Mouse (Mus musculus): ENCODE data around the gene Nup98. TPM values are rescaled to one million over a fixed set of nuclear protein-coding genes. Genes with fewer than 3 reads are reported as not detected.

Nup98 gene
- total RNA-seq, 1 experiment, result 59.4 TPM

DNA sequence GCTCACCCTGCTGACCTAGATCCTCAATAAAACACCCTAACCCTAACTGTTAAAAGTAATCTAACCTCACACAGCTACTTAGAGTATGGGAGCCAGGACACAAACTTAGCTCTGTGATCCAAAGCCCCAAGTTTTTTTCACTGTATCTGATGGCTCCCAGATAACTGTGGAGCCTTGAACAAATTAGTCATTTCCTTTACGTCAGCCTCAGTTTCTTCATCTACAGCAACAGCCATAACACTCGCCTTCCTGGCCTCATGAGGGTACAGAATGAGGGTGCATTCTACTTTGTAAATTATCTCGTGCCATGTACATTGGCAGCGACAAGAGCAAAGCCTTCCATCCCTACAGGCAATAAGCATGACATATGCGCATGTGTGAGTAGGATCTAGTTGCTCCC, 32.4 kb upstream of the Nup98 start:
- Histone ChIP-seq H3K9ac (ENCODE audit: insufficient read depth, low read depth, low read length, poor library complexity, severe bottlenecking) (no peak overlapping the region), H3K4me1 (ENCODE audit: control insufficient read depth in 2 of 2, insufficient read depth in 2 of 2, low read length in 2 of 2, poor library complexity in 1 of 2) (peaks cover 0 to 16% of the 10 kb centered on the region in 2 experiments; a peak in 2 of 4 replicates), H3K9me3 (ENCODE audit: control insufficient read depth, insufficient read depth, low read depth, low read length) (no peaks in the 10 kb centered on the region), H3K27ac (ENCODE audit: insufficient read depth, low read depth, low read length, poor library complexity, severe bottlenecking) (no peak overlapping the region), H3K36me3 (ENCODE audit: control insufficient read depth, insufficient read depth, low read length, poor library complexity, severe bottlenecking) (peaks cover 1% of the 10 kb centered on the region; the same call in 1 of the 2 replicates), H3K4me3 (ENCODE audit: insufficient read depth in 1 of 2, low read depth in 1 of 2, low read length in 2 of 2, poor library complexity in 1 of 2, severe bottlenecking in 1 of 2) (no peak overlapping the region)
- TF ChIP-seq MAFK (IDR thresholded peaks at IDR 0.05; ENCODE audit: insufficient read depth, low read depth, low read length), result no peak
- TF ChIP-seq HCFC1 (IDR thresholded peaks at IDR 0.05; ENCODE audit: borderline replicate concordance, insufficient read depth, low read length), result no peak
- TF ChIP-seq CHD2 (IDR thresholded peaks at IDR 0.05; ENCODE audit: low read depth, low read length), result no peak
- in situ Hi-C loops (cut with MboI; ENCODE audit: low sequenced_read_pairs in 2 of 2, unreplicated experiment in 2 of 2), result no loop called here
- no peak for DNase-seq (ENCODE audit: low read depth, low spot score)

DNA sequence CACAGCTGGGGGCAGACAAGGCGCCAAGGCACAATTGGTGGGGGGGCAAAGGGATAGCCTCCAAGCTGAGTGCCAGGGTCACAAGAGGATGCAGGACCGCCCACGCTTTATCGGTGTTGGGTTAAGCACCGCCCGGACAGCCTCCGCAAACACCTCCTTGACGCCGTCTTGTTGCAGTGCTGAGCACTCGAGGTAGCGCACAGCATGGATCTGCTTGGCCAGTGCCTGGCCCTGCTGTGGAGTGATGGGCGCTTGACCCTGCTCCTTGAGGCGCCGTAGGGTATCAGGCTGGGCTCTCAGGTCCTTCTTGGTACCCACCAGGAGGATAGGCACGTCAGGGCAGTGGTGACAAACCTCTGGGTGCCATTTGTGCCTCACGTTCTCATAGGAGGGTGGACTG, 29.6 kb upstream of the Nup98 start:
- in situ Hi-C loops (cut with MboI; ENCODE audit: low sequenced_read_pairs in 2 of 2, unreplicated experiment in 2 of 2), result no loop called here
- TF ChIP-seq MAFK (IDR thresholded peaks at IDR 0.05; ENCODE audit: insufficient read depth, low read depth, low read length) (no peak), HCFC1 (IDR thresholded peaks at IDR 0.05; ENCODE audit: borderline replicate concordance, insufficient read depth, low read length) (no peak), CHD2 (IDR thresholded peaks at IDR 0.05; ENCODE audit: low read depth, low read length) (no peak), ZNF384 (IDR thresholded peaks at IDR 0.05; ENCODE audit: low read depth, low read length) (no peak), ZC3H11A (IDR thresholded peaks at IDR 0.05; ENCODE audit: borderline replicate concordance, low read depth, low read length) (no peak)

DNA sequence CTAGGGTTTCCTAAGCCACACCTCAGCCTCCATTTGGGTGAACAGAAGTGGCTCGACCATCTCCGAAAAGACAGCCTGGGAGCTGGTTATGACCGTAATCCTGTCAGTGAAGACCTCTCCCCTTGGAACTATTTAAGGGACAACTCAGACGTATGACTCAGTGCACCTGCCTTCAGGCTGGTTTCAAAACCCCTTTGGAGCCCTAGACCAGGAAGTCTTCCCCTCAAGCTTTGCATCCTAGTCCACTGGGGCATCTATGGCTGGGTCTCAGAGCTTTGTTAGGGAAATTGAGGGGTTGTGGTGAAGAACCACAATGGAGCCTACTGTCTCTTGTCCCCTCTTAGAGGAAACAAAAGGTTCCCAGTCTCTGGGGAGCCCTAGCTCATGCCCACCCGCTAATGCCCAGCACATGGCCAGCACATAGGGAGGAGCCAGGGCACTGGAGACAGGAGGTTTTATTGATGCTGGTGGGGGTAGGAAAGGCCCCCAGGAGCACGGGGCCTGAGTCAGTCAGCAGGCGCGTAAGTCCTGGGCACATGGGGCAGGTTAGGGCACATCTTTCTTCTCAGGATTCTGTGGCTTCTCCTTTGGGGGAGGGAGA, 28.8 kb upstream of the Nup98 start:
- Histone ChIP-seq H3K36me3 (ENCODE audit: control insufficient read depth, insufficient read depth, low read length, poor library complexity, severe bottlenecking) (peaks cover 3% of the 10 kb centered on the region; the same call in 1 of the 2 replicates), H3K9ac (ENCODE audit: insufficient read depth, low read depth, low read length, poor library complexity, severe bottlenecking) (no peak overlapping the region), H3K4me3 (ENCODE audit: insufficient read depth in 1 of 2, low read depth in 1 of 2, low read length in 2 of 2, poor library complexity in 1 of 2, severe bottlenecking in 1 of 2) (no peak overlapping the region), H3K9me3 (ENCODE audit: control insufficient read depth, insufficient read depth, low read depth, low read length) (no peaks in the 10 kb centered on the region), H3K27ac (ENCODE audit: insufficient read depth, low read depth, low read length, poor library complexity, severe bottlenecking) (no peak overlapping the region), H3K4me1 (ENCODE audit: control insufficient read depth in 2 of 2, insufficient read depth in 2 of 2, low read length in 2 of 2, poor library complexity in 1 of 2) (peaks cover 0 to 12% of the 10 kb centered on the region in 2 experiments; a peak in 1 of 4 replicates)
- no peak for DNase-seq (ENCODE audit: low read depth, low spot score)
- TF ChIP-seq HCFC1 (IDR thresholded peaks at IDR 0.05; ENCODE audit: borderline replicate concordance, insufficient read depth, low read length), result no peak
- no peak for TF ChIP-seq ZC3H11A (IDR thresholded peaks at IDR 0.05; ENCODE audit: borderline replicate concordance, low read depth, low read length)
- no peak for TF ChIP-seq MAFK (IDR thresholded peaks at IDR 0.05; ENCODE audit: insufficient read depth, low read depth, low read length)
- TF ChIP-seq CHD2 (IDR thresholded peaks at IDR 0.05; ENCODE audit: low read depth, low read length), result no peak
- no peak for TF ChIP-seq ZNF384 (IDR thresholded peaks at IDR 0.05; ENCODE audit: low read depth, low read length)
- in situ Hi-C loops (cut with MboI; ENCODE audit: low sequenced_read_pairs in 2 of 2, unreplicated experiment in 2 of 2), result no loop called here

More for the DNA sequence above, 29.6 kb upstream of the Nup98 start:
- H3K4me3 ChIP-seq (ENCODE audit: insufficient read depth in 1 of 2, low read depth in 1 of 2, low read length in 2 of 2, poor library complexity in 1 of 2, severe bottlenecking in 1 of 2), result no peak overlapping the region
- DNase-seq (ENCODE audit: low read depth, low spot score), result no peak
- H3K27ac ChIP-seq (ENCODE audit: insufficient read depth, low read depth, low read length, poor library complexity, severe bottlenecking), result no peak overlapping the region
- H3K36me3 ChIP-seq (ENCODE audit: control insufficient read depth, insufficient read depth, low read length, poor library complexity, severe bottlenecking), result peaks cover 3% of the 10 kb centered on the region; the same call in 1 of the 2 replicates
- H3K9me3 ChIP-seq (ENCODE audit: control insufficient read depth, insufficient read depth, low read depth, low read length), result no peaks in the 10 kb centered on the region
- peaks cover 0 to 12% of the 10 kb centered on the region in 2 experiments; a peak in 1 of 4 replicates for H3K4me1 ChIP-seq (ENCODE audit: control insufficient read depth in 2 of 2, insufficient read depth in 2 of 2, low read length in 2 of 2, poor library complexity in 1 of 2)
- no peak overlapping the region for H3K9ac ChIP-seq (ENCODE audit: insufficient read depth, low read depth, low read length, poor library complexity, severe bottlenecking)

DNA sequence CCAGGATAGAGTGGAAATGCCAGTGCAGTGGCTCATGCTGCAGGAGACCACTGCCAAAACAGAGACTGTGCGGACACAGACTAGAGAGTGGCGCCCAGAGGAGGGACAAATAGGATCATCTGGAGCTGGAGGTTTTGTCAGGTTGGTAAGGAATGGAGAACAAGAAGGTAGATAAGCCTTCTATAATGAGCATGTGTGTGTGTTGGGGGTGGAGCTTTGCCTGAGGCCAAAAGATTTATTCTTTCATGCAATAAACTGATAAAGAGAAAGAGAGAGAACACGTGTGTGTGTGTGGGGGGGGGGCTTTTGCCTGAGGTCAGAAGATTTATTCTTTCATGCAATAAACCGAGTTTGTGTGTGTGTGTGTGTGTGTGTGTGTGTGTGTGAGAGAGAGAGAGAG, 23.1 kb upstream of the Nup98 start:
- DNase-seq (ENCODE audit: low read depth, low spot score), result no peak
- Histone ChIP-seq H3K4me3 (ENCODE audit: insufficient read depth in 1 of 2, low read depth in 1 of 2, low read length in 2 of 2, poor library complexity in 1 of 2, severe bottlenecking in 1 of 2) (no peak overlapping the region), H3K9me3 (ENCODE audit: control insufficient read depth, insufficient read depth, low read depth, low read length) (no peaks in the 10 kb centered on the region), H3K9ac (ENCODE audit: insufficient read depth, low read depth, low read length, poor library complexity, severe bottlenecking) (no peak overlapping the region), H3K27ac (ENCODE audit: insufficient read depth, low read depth, low read length, poor library complexity, severe bottlenecking) (no peak overlapping the region), H3K36me3 (ENCODE audit: control insufficient read depth, insufficient read depth, low read length, poor library complexity, severe bottlenecking) (peaks cover 2% of the 10 kb centered on the region; the same call in 1 of the 2 replicates), H3K4me1 (ENCODE audit: control insufficient read depth in 2 of 2, insufficient read depth in 2 of 2, low read length in 2 of 2, poor library complexity in 1 of 2) (peaks cover 0 to 5% of the 10 kb centered on the region in 2 experiments; a peak in 1 of 4 replicates)
- no peak for TF ChIP-seq ZNF384 (IDR thresholded peaks at IDR 0.05; ENCODE audit: low read depth, low read length)
- TF ChIP-seq MAFK (IDR thresholded peaks at IDR 0.05; ENCODE audit: insufficient read depth, low read depth, low read length), result no peak
- TF ChIP-seq CHD2 (IDR thresholded peaks at IDR 0.05; ENCODE audit: low read depth, low read length), result no peak
- no peak for TF ChIP-seq HCFC1 (IDR thresholded peaks at IDR 0.05; ENCODE audit: borderline replicate concordance, insufficient read depth, low read length)
- TF ChIP-seq ZC3H11A (IDR thresholded peaks at IDR 0.05; ENCODE audit: borderline replicate concordance, low read depth, low read length), result no peak
- in situ Hi-C loops (cut with MboI; ENCODE audit: low sequenced_read_pairs in 2 of 2, unreplicated experiment in 2 of 2), result no loop called here
